Mouse (Mus musculus): Measurements from ENCODE around the gene Tmem253. TPM values are rescaled to one million over a fixed set of nuclear protein-coding genes. Genes with fewer than 3 reads are reported as not detected.
A peak's percentile ranks its signal among the peaks of the same experiment; 100 is the strongest.

Gene Tmem253
- polyA plus RNA-seq, 1 experiment from 2014 or later: 12.8 TPM

DNA sequence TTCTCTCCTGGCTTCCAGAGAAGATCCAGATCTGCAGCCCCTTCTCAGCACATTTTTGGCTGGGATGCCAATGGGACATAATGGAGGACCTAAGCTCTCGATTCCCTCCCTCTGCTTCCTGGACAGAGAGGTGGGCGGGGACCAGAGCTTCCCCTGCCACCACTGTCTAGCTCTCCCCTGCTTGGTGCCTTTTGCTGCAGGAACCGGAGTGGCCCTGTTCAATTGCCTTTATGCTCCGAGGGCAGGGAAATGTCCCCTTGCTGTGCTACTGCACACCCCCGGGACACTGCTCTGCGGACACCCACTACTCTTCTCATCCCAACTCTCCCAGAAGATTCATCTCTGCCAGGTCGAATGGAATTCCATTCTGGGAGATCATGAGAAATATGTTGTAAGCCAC lies 10.3 kb upstream of the Tmem253 start:
- no peak overlapping the region for H3K4me3 ChIP-seq (replicated peaks; ENCODE audit: low read length)
- 75% methylated on average over 7 of the region's 7 CpGs for WGBS
- ATAC-seq (ENCODE audit: insufficient read depth, low FRiP score): no peak
- H3K9ac ChIP-seq (ENCODE audit: low read length): no peak overlapping the region
- H3K27ac ChIP-seq (ENCODE audit: low read length): no peak overlapping the region
- peaks cover 9% of the 10 kb centered on the region for H3K4me1 ChIP-seq (ENCODE audit: control insufficient read depth, insufficient read depth, low read length)
- H3K36me3 ChIP-seq (ENCODE audit: control insufficient read depth, insufficient read depth, low read length): peaks cover 21% of the 10 kb centered on the region
- no peak overlapping the region for H3K4me2 ChIP-seq (ENCODE audit: low read depth, low read length)
- no peaks in the 10 kb centered on the region for H3K9me3 ChIP-seq (replicated peaks; ENCODE audit: control insufficient read depth, low read length)
- no peaks in the 10 kb centered on the region for H3K27me3 ChIP-seq (ENCODE audit: control insufficient read depth, insufficient read depth, low read length)

GRCm38 (mm10) chr14:52005616-52006015 lies 9.8 kb upstream of the Tmem253 start:
- no peak for ATAC-seq (ENCODE audit: insufficient read depth, low FRiP score)
- H3K27ac ChIP-seq (ENCODE audit: low read length): no peak overlapping the region

GRCm38 (mm10) chr14:52006241-52006640 lies 9.2 kb upstream of the Tmem253 start:
- Histone ChIP-seq H3K9ac (ENCODE audit: low read length) (no peak overlapping the region), H3K4me3 (replicated peaks; ENCODE audit: low read length) (no peak overlapping the region), H3K9me3 (replicated peaks; ENCODE audit: control insufficient read depth, low read length) (no peaks in the 10 kb centered on the region), H3K27ac (ENCODE audit: low read length) (no peak overlapping the region), H3K36me3 (ENCODE audit: control insufficient read depth, insufficient read depth, low read length) (peaks cover 21% of the 10 kb centered on the region), H3K27me3 (ENCODE audit: control insufficient read depth, insufficient read depth, low read length) (no peaks in the 10 kb centered on the region), H3K4me2 (ENCODE audit: low read depth, low read length) (no peak overlapping the region), H3K4me1 (ENCODE audit: control insufficient read depth, insufficient read depth, low read length) (peaks cover 18% of the 10 kb centered on the region)
- 73% methylated on average over 8 of the region's 8 CpGs for WGBS
- ATAC-seq (ENCODE audit: insufficient read depth, low FRiP score): no peak

More at GRCm38 (mm10) chr14:52005616-52006015, 9.8 kb upstream of the Tmem253 start:
- WGBS: 76% methylated on average over 6 of the region's 6 CpGs
- no peaks in the 10 kb centered on the region for H3K9me3 ChIP-seq (replicated peaks; ENCODE audit: control insufficient read depth, low read length)
- H3K36me3 ChIP-seq (ENCODE audit: control insufficient read depth, insufficient read depth, low read length): peaks cover 21% of the 10 kb centered on the region
- no peaks in the 10 kb centered on the region for H3K27me3 ChIP-seq (ENCODE audit: control insufficient read depth, insufficient read depth, low read length)
- no peak overlapping the region for H3K9ac ChIP-seq (ENCODE audit: low read length)
- H3K4me2 ChIP-seq (ENCODE audit: low read depth, low read length): no peak overlapping the region
- H3K4me3 ChIP-seq (replicated peaks; ENCODE audit: low read length): no peak overlapping the region
- peaks cover 14% of the 10 kb centered on the region for H3K4me1 ChIP-seq (ENCODE audit: control insufficient read depth, insufficient read depth, low read length)

DNA sequence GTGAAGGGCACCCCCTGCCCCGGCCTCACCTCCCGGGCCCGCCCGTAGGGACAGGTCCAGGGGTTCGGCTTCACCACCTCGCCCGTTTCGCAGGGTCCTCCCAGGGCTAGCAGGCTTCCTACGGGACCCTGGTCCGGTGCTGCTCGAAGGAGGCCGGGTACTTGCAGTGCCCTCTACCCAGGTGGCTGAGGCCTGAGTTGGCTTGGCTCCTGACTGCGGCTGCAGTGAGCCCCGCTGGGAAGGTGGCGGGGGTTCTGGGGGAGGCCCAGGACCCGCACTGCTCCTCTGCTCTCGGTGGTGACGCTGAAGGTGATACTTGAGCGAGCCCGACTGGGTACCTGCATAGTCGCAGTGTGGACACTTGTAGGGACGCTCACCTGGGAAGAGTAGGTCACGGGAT lies 8.7 kb upstream of the Tmem253 start:
- no peak for ATAC-seq (ENCODE audit: insufficient read depth, low FRiP score)
- 95% methylated on average over 23 of the region's 23 CpGs for WGBS
- Histone ChIP-seq H3K27me3 (ENCODE audit: control insufficient read depth, insufficient read depth, low read length) (no peaks in the 10 kb centered on the region), H3K36me3 (ENCODE audit: control insufficient read depth, insufficient read depth, low read length) (peaks cover 21% of the 10 kb centered on the region), H3K9me3 (replicated peaks; ENCODE audit: control insufficient read depth, low read length) (no peaks in the 10 kb centered on the region), H3K9ac (ENCODE audit: low read length) (no peak overlapping the region), H3K27ac (ENCODE audit: low read length) (no peak overlapping the region), H3K4me1 (ENCODE audit: control insufficient read depth, insufficient read depth, low read length) (peaks cover 23% of the 10 kb centered on the region), H3K4me3 (replicated peaks; ENCODE audit: low read length) (no peak overlapping the region), H3K4me2 (ENCODE audit: low read depth, low read length) (no peak overlapping the region)

DNA sequence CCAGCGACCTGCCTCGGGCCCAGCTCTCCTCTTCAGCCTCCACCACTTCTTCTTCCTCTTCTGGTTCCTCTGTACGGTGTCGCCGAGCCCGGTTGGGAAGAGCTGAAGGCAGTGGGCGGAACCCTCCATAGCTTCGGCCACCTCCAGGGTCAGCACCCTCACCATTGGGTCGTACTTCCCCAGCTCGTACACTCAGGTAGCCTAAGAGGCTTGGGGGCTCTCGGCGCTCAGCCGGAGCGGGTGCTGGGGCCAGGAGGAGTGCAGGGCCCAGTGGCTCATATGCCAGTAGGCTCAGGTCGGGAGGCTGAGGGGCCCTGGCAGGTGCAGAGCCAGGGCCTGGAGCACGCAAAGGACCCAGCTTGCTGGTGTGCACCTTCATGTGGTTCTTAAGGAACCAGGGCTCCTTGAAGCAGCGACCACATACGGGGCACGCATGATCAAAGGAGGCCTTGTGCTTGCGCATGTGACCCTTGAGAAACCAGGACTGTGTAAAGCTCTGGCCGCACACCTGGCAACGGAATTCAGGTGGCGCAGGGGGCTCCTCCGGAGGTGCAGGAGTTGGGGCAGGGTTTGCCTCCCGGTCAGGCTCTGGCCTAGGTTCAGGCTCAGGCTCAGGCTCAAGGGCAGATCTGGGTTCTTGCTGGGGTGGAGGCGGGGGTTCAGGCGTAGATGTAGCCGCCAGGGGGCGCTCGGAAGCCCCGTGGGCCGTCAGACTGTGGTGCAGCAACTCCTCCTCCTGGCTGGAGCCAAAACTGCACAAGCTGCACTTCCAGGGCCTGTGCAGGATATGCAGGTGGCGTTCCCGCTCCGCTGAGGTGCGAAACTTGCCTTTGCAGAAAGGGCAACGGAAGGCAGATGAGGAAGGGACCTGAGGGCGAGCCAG lies 6.9 kb upstream of the Tmem253 start:
- Histone ChIP-seq H3K9me3 (replicated peaks; ENCODE audit: control insufficient read depth, low read length) (no peaks in the 10 kb centered on the region), H3K27ac (ENCODE audit: low read length) (no peak overlapping the region), H3K9ac (ENCODE audit: low read length) (no peak overlapping the region; the same call in 1 of the 2 replicates), H3K4me3 (replicated peaks; ENCODE audit: low read length) (no peak overlapping the region), H3K27me3 (ENCODE audit: control insufficient read depth, insufficient read depth, low read length) (no peaks in the 10 kb centered on the region), H3K4me1 (ENCODE audit: control insufficient read depth, insufficient read depth, low read length) (peaks cover 23% of the 10 kb centered on the region), H3K36me3 (ENCODE audit: control insufficient read depth, insufficient read depth, low read length) (peaks cover 10% of the 10 kb centered on the region), H3K4me2 (ENCODE audit: low read depth, low read length) (no peak overlapping the region)
- 54% methylated on average over 38 of the region's 38 CpGs for WGBS
- peak; percentile 70 for ATAC-seq (ENCODE audit: insufficient read depth, low FRiP score)

DNA sequence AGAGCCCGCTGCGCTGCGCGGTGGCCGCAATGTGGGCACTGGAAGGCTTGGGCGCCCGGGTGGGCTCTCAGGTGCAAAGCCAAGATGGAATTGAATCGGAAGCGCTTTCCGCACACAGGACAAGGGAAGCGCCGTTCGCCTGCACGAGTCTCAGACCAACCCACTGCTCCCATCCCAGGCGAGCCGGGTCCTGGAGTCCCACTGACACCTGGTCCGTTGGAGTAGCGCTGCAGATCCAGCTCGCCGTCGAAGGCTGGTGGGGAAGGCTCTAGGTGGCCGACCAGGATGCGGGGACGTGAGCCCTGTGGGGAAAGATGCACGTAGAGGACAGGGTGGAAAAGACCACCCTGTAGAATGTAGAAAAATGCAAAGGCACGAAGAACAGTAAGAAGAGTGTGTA lies 6.1 kb upstream of the Tmem253 start:
- no peak overlapping the region for H3K4me2 ChIP-seq (ENCODE audit: low read depth, low read length)
- no peak overlapping the region for H3K27ac ChIP-seq (ENCODE audit: low read length)
- WGBS: 67% methylated on average over 26 of the region's 26 CpGs

GRCm38 (mm10) chr14:52009841-52010240 lies 5.6 kb upstream of the Tmem253 start:
- Histone ChIP-seq H3K27ac (ENCODE audit: low read length) (no peak overlapping the region), H3K4me1 (ENCODE audit: control insufficient read depth, insufficient read depth, low read length) (peaks cover 23% of the 10 kb centered on the region), H3K27me3 (ENCODE audit: control insufficient read depth, insufficient read depth, low read length) (no peaks in the 10 kb centered on the region), H3K4me3 (replicated peaks; ENCODE audit: low read length) (no peak overlapping the region), H3K4me2 (ENCODE audit: low read depth, low read length) (peak overlapping the region; percentile 39; the same call in 1 of the 2 replicates), H3K36me3 (ENCODE audit: control insufficient read depth, insufficient read depth, low read length) (peaks cover 9% of the 10 kb centered on the region), H3K9ac (ENCODE audit: low read length) (no peak overlapping the region), H3K9me3 (replicated peaks; ENCODE audit: control insufficient read depth, low read length) (no peaks in the 10 kb centered on the region)
- no peak for ATAC-seq (ENCODE audit: insufficient read depth, low FRiP score)
- 81% methylated on average over 6 of the region's 6 CpGs for WGBS

More for the DNA sequence above, 6.1 kb upstream of the Tmem253 start:
- H3K27me3 ChIP-seq (ENCODE audit: control insufficient read depth, insufficient read depth, low read length): no peaks in the 10 kb centered on the region
- no peak for ATAC-seq (ENCODE audit: insufficient read depth, low FRiP score)
- H3K4me3 ChIP-seq (replicated peaks; ENCODE audit: low read length): no peak overlapping the region
- H3K9ac ChIP-seq (ENCODE audit: low read length): no peak overlapping the region; the same call in 1 of the 2 replicates
- H3K9me3 ChIP-seq (replicated peaks; ENCODE audit: control insufficient read depth, low read length): no peaks in the 10 kb centered on the region
- H3K36me3 ChIP-seq (ENCODE audit: control insufficient read depth, insufficient read depth, low read length): peaks cover 10% of the 10 kb centered on the region
- peaks cover 23% of the 10 kb centered on the region for H3K4me1 ChIP-seq (ENCODE audit: control insufficient read depth, insufficient read depth, low read length)

DNA sequence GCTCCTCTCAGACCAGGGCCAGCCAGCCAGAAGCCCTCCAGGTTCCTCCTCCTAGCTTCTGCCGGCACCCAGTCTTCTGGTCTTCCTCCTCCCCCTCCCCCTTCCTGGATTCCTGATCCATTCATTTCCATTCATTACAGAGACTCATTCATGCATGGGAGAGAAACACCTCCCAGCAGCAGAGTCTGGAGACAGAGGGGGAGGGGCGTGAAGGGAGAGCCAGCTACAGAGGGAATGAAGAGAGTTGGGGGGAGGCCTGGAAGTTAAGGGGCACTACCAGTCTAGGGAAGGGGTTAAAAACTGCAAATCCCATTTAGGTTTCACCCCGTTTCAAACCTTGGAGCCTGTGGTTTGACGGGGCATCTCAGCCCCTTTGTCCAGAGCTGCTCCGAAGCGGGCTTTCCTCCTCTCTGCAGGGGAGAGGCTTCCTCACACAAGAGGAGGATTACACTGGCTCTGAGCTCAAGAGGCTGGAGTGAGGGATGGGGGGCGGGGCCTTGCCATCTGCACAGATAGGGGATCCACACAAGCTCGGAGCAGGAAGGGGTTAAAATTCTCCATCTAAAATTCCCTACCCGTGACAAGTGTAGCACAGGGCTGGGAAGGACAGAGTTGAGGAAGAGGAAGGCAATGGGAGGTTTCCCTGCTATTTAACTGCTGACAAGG lies 4.9 kb upstream of the Tmem253 start:
- Histone ChIP-seq H3K4me3 (replicated peaks; ENCODE audit: low read length) (peak overlapping the region; percentile 5), H3K9ac (ENCODE audit: low read length) (peak overlapping the region; percentile 43), H3K27ac (ENCODE audit: low read length) (peak overlapping the region; percentile 61), H3K4me1 (ENCODE audit: control insufficient read depth, insufficient read depth, low read length) (peaks cover 26% of the 10 kb centered on the region), H3K27me3 (ENCODE audit: control insufficient read depth, insufficient read depth, low read length) (no peaks in the 10 kb centered on the region), H3K4me2 (ENCODE audit: low read depth, low read length) (peak overlapping the region; percentile 39), H3K36me3 (ENCODE audit: control insufficient read depth, insufficient read depth, low read length) (peaks cover 1% of the 10 kb centered on the region), H3K9me3 (replicated peaks; ENCODE audit: control insufficient read depth, low read length) (no peaks in the 10 kb centered on the region)
- ATAC-seq (ENCODE audit: insufficient read depth, low FRiP score): no peak
- WGBS: 12% methylated on average over 9 of the region's 9 CpGs

- no peaks in the 10 kb centered on the region for H3K27me3 ChIP-seq (ENCODE audit: control insufficient read depth, insufficient read depth, low read length)
- H3K9ac ChIP-seq (ENCODE audit: low read length): no peak overlapping the region
- whole genome bisulfite sequencing: 60% methylated on average over 1 of the region's 1 CpGs
- no peak overlapping the region; the same call in 1 of the 2 replicates for H3K27ac ChIP-seq (ENCODE audit: low read length)
- H3K36me3 ChIP-seq (ENCODE audit: control insufficient read depth, insufficient read depth, low read length): no peaks in the 10 kb centered on the region
- H3K4me3 ChIP-seq (replicated peaks; ENCODE audit: low read length): no peak overlapping the region
- H3K4me1 ChIP-seq (ENCODE audit: control insufficient read depth, insufficient read depth, low read length): peaks cover 38% of the 10 kb centered on the region
- H3K9me3 ChIP-seq (replicated peaks; ENCODE audit: control insufficient read depth, low read length): no peaks in the 10 kb centered on the region
- no peak for ATAC-seq (ENCODE audit: insufficient read depth, low FRiP score)
- H3K4me2 ChIP-seq (ENCODE audit: low read depth, low read length): no peak overlapping the region
Observed at GRCm38 (mm10) chr14:52011683-52012082, 3.8 kb upstream of the Tmem253 start.

Measured in stomach, embryonic 16.5 days (tissue).